Mouse (Mus musculus) erythroblast, embryonic 14.5 days (primary cell): ENCODE results near the gene Map3k20.

Experiments used
- GATA1 ChIP-seq: IDR thresholded peaks from 2 replicates; pipeline ENCODE4 v1.6.1; 2012; ENCODE audit warnings: low read length, inconsistent platforms, mixed read lengths
- TAL1 ChIP-seq: IDR thresholded peaks from 3 replicates; pipeline ENCODE4 v1.6.1; 2012; ENCODE audit warnings: low read length, inconsistent platforms, mixed read lengths

DNA sequence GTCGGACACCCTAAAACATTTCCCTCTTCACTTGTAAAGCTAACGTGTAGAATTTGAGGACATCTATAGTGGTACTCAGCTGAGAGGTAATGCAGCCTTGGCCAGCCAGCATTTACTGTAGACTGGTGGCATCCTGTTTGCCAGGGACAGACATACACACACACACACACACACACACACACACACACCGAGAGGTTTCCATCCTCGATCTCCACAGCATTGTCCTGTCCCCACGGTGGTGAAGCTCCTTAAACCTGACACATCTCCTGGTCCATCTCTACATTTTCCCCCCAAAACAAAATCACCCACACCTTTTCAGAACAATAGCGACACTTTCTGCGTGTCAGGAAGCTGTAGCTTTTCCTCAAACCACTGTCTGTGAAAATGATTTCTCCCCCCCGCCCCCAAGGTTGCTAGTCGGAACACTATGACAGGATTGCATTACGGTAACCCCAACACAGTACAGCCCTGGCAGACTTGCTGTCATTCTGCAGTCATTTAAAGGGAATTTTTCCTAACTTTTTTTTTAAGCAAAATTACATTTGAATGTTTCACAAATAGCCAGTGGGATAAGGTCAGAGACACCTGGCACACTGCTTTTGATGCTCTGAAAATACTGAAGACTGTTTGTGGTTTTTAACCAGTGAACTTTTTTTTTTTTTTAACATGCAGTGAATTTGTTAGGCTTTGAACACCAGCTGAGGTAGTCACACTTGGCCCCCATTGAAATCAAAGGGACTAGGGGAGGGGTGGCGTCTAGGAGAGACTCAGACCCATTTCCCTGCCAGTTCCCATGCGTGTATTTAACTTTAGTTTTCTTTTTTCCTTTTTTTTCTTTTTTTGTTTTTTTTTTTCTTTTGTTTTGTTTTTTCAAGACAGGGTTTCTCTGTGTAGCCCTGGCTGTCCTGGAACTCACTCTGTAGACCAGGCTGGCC lies 120.5 kb downstream of the Map3k20 start:
- TF ChIP-seq GATA1, result no peak
- no peak for TF ChIP-seq TAL1
